Mouse (Mus musculus) CD4-positive helper T cell, adult 2 months (primary cell): Measurements from ENCODE around the gene Nipal1.

Experiments
- DNase-seq: peaks from one replicate; pipeline ENCODE4 v3.0.0-alpha.2; 2012; ENCODE audit warnings: low read depth, missing footprints, low spot score

The Nipal1 gene

DNA sequence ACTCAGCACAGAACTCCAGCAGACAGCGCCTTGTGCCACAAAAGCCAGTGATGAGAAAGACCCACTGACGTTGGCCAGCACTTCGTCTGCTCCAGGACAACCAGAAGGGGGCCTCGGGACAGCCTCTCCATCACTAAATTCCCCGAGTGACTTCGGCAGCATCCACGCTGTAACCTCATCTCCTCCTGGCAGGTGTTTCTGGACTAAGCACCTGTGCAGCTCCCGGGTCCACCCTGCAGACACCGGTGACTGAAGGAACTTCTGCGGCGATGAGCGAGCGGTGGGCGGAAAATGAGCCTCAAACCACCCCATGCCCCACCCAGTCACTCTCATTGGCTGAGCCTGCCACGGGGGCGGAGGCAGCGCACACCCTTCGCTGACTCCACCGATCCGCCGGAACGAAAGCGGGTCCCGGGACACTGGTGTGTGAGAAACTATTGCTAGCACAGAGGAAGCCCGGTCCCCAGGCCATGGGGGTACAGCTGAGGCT lies at the start of gene Nipal1:
Gene Nipal1, plus strand, starts transcription at position 378 of the 490 bp plus-strand sequence.
- peak; percentile 91 for DNase-seq

DNA sequence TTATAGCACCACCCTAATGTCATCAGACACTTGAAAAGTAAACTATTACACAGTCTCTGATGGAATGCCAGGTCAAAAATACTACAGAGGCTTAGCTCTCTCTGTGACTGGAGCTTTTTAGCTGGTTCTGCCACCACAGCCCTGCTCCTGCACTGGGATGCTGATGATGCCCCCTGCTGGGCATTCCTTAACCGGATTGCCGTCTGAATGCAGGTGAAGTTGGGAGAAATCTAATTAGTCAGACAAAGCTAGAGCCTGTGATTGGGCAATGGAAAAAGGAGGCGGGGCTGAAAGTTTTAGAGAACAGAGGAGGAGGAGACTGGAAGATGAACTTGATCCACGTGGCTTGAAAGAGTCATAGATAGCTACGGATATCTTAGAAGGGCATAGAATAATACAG lies 46.6 kb upstream of the Nipal1 start:
- peak; percentile 56 for DNase-seq

DNA sequence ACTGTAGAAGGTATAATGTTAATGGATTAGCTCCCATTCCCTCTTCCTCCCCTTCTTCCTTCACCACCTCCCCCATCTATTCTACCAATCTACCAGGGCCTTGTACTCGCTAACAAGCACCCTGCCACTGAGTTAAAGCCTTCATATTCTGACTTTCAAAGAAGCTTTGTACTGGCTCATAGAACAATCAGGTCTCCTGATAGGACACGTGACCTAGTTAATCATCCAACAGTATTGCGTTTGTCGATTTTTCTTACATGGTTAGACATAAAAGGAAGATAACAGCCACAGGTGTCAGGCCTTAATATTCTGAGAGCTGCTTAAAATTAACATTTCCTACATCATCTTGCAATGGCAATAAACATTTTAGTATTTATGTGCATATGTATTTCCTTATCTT lies 44.5 kb upstream of the Nipal1 start:
- no peak for DNase-seq

DNA sequence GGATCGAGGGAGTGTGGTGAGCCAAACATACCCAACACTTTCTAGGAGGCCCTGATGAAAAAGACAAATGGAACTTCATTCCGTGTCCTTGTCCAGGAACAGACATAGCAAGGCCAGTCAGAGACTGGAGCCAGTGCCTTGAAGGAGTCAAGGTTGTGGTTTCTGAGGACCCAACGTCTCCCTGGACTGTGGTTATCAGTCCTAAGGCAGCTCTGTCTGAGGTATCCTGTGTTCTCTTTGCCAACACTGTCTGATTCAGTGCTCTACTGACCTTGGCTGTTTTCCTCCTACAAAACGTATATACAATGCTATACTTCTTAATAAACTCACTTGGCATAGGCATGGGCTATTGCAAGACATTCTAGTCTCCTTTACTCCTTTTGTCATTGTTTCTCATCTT lies 30.2 kb upstream of the Nipal1 start:
- no peak for DNase-seq

DNA sequence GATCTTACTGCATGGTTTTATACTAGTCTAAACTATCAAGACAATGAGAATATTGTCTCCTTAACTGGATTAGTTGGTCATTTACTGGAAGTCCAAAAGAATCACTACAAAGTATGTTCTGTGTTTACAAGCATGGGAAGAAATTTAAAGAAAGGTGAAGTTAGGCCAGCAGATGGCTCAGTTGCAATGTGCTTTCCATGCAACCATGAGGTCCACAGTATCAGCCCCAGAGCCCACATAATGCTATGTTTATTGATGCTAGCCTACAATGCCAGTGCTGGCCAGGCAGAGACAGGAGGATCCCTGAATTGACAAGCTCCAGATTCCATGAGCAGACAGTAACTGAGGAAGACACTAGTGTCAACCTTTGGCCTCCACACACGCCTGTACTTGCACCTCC lies 26.6 kb upstream of the Nipal1 start:
- DNase-seq = peak; percentile 41

DNA sequence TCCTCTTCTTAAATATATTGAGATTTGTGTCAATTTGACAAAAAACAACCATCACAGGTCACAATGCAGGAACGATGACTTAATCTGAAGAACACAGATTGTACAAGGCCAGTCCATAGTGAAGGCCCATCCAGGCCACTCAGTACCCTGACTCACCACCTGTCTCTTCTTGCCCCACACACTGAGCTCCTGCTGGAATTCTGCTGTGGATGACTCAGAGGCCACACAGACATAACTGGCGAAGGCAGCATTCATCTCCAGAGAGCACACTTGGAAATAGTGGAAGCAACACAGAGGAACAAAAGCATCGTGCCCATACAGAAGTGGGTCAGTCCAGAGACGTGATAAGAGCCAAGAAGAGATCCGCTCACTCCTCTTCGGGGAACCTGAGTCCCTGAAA lies 17.6 kb upstream of the Nipal1 start:
- no peak for DNase-seq

DNA sequence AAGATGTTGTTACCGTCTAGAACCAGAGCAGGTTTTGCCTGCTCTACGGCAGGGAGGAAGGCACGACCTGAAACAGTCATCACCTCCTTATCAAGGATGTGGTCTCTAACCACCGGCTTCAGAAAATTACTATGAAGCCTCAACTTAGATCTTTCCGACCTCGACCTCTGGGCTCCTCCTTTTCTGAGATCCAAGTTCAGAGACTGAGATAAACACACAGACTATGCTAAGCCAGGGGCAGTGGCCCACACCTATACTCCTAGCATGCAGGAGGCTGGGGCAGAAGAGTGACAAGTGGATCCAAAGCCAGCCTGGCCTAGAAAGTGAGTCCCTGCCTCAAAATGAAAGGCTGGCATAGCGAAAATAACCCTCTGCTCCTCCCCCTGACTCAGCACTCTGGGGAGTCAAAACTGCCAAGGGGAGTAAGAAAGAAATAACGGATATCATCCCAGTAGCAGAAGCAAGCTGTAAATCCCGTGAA lies 12.8 kb upstream of the Nipal1 start:
- peak; percentile 93 for DNase-seq

DNA sequence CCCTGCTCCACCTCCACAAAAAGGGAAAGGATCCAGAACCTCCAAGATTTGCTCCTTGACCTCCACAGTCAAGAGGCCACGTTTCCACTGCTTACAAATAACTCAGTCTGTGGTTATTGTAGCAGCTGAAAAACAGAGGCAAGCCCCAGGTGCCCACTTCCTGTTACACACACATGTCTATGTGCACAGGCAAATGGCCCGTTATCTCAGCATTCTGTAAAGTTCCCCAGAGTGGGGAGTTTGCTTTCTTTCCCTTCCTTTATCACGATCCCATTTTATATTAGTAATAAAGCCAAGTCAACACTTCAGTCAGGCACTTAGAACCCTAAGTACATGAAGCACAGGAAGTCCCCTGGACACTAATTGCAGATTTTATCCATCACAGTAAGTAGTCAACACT lies 11.5 kb upstream of the Nipal1 start:
- DNase-seq = peak; percentile 84

DNA sequence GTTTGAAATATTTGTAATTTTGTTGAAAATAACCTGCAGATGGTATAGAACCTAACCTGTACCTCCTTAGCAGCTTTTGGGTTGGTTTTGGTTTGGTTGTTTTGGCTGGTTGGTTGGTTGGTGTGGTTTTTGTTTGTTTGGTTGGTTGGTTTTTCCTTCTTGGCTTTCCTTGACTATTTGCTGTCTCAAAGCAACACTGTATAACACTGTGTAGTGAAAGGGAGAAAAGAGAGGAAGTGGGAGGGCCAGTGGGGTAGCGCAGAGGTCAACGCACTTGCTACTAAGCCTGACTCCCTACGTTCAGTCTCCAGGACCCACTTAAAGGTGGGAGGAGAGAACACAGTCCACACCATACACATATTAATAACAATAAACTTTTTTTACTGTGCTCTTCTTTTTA lies 11.0 kb upstream of the Nipal1 start:
- peak; percentile 50 for DNase-seq

DNA sequence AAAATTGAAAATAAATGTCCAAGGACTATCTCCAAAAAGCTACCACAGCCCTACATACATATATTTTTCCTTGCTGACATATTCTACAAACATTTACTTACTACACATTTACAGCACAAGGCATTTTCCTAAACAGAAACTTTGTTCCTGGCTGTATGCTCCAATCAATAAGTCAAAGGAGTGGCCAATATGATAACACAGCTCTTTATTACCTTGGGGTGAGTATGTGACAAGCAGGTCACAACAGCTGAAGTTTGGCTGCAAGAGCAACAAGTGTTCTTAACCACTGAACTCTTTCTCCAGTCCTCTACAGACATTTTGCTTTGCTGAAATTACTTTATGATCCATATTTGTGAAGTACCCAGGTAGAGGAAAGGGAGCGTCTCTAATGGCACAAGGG lies 7.5 kb upstream of the Nipal1 start:
- DNase-seq = no peak

DNA sequence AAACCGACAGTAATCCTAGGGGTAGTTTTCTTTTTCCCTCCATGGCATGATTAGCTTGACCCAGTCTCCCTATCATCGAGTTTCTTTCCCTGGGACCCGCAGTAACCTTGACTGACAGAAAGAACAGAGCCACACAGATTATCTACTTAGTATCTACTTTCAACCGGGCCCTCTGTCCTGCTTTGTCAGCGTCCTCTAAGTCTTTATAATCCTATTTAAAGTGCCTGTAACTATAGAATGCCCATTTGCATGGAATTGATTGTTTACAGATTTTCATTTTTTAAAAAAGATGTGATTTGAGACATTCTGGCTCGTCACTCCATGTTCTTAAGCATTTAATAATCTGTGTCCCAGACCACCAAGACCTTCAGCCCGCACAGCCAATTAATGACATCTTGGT lies 3.9 kb upstream of the Nipal1 start:
- DNase-seq = no peak

DNA sequence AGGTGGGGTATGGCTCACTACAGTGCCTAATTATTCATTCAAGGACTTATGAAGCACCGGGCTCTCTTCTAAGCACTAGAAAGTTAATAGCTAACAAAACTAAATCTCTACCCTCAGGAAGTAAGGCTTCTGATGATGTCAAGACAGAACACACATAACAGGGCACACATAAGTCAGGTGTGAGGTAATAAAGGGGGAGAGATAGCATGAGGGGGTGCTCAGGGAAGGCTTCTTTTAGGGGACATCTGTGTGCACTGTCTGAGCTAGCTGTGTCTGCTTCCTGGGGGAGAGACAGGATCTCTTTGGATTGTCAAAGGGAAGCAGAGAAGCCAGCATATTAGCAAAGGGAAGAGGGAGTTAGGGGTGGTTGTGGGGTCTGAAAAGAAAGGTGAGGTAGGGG lies 3.4 kb upstream of the Nipal1 start, which contains the start of gene Cnga1:
Gene Cnga1, minus strand, starts transcription at position 101 of the 400 bp plus-strand sequence.
- no peak for DNase-seq

DNA sequence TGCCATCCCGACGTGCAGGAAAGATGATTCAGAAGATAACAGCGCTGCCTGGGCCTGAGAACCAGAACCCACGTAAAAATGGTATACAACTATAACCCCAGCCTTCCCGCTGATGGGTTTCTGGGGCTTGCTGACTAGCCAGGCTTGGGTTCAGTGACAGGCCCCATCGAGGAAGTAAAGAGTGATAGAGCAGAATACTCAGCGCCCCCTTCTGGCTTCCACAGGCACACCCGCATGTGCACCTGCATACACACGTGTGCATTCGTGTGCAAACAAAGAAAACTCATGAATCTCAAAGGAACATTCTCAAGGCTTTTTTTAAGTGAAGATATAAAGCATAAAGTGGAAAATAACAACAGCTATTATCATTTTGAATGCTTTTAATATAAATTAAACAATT lies 1.5 kb upstream of the Nipal1 start:
- DNase-seq = peak; percentile 81

DNA sequence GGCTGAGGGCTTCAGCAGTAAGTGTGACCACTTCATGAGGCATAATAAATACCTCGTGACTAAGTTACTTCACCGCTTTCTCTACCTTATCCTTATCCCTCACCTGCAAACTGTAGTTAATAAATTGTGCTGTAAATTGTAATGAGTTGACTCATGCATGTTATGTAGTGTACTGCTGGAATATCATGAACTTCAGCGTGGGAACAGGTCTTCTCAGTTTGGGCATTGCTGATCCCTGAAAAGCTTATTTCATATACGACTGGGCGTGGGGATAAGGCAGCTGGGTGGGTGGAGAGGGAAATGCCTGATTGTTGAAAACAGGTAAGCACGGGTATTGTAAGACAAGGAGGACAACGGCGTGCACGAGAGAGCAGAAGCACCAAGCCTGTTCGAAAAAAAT lies 599 bp upstream of the Nipal1 start:
- no peak for DNase-seq

DNA sequence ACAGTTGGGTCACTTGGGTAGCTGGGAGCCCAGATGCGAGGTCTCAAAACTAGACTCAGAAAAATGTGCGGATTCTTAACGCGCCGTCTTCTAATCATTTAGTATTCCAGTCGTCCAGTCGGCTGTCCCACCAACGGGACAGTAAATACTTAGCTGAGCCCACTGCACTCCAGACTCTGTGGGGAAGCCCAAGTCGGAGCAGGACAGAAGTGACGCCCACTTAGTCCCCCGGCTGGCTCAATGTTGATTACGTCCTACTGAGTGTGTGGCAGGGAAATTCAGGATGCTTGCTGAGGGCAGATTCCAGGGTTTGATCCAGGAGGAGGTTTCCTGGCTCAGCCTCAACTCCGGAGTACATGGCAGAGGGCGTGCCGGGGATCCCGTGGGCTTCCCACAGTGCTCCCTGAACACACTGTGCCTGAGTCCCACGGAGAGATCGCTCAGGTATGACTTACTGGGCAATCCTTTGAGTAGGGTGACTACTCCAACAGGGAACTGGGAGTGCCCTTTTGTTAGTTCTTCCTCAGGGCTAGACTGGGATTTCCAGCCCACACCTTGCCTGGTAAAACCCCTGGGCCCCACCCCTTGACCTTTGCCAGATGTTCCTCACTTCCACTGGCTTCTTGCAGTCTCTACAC lies 482 bp downstream of the Nipal1 start:
- DNase-seq = no peak

DNA sequence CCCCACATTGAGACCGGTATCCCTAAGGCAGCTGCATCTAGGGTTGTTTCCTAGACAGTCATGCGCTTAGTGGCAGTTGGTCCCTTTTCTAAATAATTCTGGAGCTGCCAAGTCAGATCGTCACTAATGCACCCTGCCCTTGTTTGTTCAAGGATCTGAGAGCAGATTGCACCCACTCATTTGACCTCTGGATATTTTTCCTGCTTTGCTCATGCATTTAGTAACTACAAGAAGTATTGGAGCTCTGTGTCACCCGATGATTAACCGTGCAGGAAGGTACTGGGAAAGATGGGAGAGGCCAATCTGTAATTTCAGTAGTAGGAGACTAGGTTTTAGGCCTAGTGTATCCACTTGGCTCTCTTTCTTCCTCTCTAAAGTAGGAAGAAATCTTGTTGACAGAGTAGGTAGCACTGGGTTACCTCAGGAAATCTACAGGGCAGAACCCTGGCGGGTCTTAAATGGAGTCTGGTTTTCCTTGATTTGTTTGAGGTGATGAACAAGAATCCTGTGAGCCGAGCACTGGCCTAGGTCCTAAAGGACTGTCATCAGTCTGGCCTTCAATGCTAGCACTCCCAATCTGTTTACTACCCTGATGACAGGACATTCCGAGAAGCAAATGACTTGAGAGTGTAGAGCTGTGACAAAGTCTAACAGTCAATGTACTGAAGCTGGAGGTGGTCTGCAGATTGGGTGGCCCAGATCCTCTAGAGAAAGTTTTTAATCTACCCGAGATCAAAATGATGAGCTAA lies 1.6 kb downstream of the Nipal1 start:
- no peak for DNase-seq

DNA sequence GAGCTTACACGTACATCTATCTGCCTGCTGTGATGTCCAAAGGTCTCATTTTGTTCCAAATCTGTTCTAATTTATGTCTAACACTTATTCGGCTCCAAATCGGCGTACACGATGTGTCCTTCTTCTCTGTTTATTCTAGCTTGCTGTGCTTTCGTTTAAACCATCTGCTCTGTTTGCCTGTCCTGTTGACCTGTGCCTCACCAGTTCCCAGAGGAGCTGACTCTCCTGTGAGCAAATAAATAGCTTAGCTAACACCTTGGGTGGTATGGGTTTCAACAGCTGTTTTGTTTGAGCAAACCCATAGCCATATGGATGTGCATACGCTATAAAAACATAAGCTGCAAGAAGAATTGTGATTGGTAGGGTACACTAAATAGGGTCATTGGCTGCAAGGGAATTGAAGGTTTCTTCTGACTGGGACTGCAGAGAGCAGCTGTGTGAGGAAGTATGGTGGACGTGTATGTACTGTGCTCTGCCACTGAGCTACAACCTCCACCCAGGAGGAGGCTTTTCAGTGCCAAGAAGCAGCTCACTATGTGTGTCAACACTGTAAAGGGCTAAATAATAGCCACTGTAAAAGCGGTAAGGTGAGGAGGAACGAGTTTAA lies 5.6 kb downstream of the Nipal1 start:
- no peak for DNase-seq

DNA sequence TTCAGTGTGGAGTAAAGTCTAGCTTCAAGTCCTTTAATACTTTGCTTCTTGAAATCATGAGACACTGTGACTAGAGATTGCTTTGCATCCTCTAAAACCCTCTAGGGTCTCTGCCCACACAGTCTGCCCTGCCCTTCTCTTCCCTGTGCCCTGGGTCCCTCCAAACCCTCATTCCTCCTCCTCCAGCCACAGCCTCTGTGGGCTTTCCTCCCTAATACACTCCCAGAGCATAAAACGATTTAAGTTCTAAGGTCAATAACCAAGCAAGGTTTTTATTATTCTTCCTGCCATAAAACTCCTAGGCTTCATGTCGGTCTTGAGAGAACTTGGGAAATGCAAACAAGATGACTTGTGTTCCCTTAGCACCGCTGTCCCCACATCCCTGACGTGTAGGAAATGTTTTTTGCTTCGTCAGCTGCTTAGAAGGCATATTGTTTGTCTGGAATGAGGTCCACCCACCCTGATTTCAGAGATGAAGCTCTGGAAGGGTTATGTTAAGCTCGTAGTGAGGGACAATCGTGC lies 8.7 kb downstream of the Nipal1 start:
- no peak for DNase-seq

DNA sequence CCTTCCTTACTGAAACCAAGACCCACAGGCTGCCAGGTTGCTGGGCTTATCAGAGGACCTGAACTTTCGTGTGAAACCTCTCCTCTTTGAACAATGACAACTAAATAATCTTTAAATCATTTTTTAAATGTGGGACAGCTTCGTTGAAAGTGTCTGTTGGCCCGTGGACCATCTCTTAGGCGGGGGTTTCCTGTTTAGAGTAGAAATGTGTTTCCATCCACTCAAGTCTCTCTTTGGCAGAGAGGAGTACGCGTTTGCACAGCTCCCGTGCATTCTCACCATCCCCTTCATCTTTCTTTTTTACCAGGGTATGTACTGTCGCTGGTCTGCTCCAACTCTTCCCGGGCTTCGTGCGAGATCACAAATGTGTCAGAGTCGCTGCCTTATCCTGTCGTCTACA lies 10.8 kb downstream of the Nipal1 start:
- no peak for DNase-seq

DNA sequence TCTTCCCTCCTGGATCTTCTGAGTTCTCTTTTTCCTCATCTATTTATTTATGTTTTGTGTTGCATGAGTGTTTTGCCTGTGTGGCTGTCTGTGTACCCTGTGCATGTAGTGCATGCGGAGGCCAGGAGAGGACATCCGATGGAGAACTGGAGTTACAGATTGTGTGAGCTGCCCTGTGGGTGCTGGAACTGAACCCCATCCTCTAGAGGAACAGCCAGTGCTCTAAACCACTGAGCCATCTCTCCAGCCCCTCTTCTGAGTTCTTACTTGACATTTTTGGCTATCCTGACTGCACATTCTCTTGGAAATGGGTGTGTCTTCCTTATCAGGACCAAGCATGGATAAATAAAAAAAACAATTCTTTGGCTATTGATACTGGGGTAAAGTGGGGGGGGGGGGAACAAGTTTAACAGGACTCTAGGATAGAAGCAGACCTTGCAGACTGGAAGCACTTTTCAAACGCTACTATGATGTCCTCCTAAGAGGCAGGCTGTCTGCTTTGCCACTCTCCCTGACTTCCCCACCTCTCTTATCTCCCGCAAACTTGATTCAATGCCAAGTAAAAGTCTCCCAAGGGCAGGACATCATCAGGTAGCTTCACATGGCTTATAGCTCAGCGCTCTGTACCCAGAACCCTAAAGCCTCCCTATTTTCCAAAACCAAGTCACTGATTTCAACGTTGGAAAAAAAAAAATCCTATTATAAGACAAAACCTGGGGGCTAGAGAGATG lies 13.6 kb downstream of the Nipal1 start:
- no peak for DNase-seq

DNA sequence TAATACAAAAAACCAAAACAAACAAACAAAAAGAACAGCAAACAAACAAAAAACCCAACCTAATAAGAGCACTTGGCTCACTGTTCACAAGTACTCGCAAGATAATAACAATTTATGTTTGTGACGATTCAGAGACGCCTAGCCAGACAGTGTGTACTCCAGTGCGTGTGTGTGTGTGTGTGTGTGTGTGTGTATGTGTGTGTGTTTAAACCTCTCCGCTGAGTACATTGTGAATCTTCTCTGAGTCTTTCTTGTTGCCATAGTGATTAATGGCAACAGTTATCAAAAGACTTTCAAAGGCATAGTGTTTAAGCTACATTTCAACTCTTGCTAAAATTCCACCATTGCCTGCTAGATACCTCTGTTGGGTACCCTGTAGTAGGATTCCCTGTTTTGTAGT lies 16.5 kb downstream of the Nipal1 start:
- no peak for DNase-seq

DNA sequence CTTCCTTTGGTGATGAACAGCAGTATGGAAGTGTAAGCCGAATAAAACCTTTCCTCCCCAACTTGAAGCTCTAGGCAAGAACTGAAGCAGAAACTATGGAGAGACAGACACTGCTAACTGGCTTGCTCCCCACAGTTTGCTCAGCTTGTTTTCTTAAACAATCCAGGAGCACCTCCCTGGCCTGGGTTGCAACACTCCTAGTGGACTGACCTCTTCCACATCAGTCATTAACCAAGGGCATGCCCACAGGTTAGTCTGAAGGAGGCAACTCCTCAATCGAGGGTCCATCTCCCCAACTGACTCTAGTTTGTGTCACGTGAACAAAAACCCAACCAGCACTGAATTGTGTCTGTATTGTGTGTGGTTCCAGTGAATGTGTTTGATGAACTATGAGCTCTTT lies 17.3 kb downstream of the Nipal1 start:
- no peak for DNase-seq
